Mouse (Mus musculus): ENCODE measurements at regions not wholly inside any gene's neighbourhood (a gene's known extent, or its start where the extent isn't known, plus 50 kb on each side); places are given as distances from the start of the nearest gene placed in this dataset.

DNA sequence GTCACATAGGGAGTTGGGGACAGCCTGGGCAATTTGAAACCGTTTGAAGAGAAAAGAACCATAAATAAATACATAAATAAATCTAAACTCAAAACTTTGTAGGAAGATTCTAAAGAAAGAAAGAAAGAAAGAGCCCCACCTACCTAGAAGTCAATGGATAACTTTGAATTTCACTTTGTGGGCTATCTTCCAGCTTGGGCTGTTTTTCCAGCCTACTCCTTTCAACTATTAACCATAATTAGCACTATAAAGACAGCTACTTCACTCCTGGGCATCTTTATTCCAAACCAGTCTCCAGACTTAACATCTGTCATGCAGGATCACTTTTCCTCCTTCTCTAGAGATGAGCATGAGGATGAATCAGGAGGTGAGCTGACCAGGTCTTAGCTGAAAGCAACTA, 77.6 kb upstream of the Plekhg1 start:
- Histone ChIP-seq H3K9me3 (ENCODE audit: low read length) (no peaks in the 10 kb centered on the region), H3K9ac (replicated peaks) (no peak overlapping the region), H3K27ac (ENCODE audit: low read depth) (no peak overlapping the region), H3K4me1 (ENCODE audit: insufficient read depth) (no peaks in the 10 kb centered on the region), H3K4me2 (ENCODE audit: low read depth, low read length) (no peak overlapping the region), H3K4me3 (ENCODE audit: low read depth, low read length) (no peak overlapping the region), H3K27me3 (ENCODE audit: insufficient read depth, low read length) (no peaks in the 10 kb centered on the region), H3K36me3 (replicated peaks; ENCODE audit: insufficient read depth, low read length) (no peaks in the 10 kb centered on the region)
- 68% methylated on average over 1 of the region's 1 CpGs for WGBS (ENCODE audit: insufficient replicate concordance)
- DNase-seq = no peak
- no peak for TF ChIP-seq CTCF (IDR thresholded peaks at IDR 0.05; ENCODE audit: low read depth)
- TF ChIP-seq EP300 (IDR thresholded peaks at IDR 0.05; ENCODE audit: low read depth) = no peak
- no peak for ATAC-seq

DNA sequence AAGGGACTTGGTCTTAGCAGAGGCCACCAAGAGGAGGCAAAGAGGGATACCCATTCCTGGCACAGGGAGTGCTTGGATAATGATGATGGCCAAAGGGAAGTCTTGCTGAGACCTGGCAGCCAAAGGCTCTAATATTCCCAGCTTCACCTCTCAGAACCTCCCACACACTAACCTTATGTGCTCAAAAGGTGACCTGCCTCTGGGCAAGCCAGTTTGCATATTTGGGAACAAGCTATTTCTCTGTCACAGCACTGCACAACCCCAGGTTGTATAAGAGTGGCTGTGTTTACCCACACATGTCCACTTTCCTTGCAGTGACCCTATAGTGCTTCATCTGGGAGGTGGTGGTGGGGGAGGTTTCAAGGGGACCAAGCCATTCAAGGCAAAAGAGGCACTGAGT, 76.9 kb upstream of the Plekhg1 start:
- DNase-seq = no peak
- H3K9me3 ChIP-seq (ENCODE audit: low read length) = no peaks in the 10 kb centered on the region
- TF ChIP-seq EP300 (IDR thresholded peaks at IDR 0.05; ENCODE audit: low read depth) (no peak), CTCF (IDR thresholded peaks at IDR 0.05; ENCODE audit: low read depth) (no peak)
- no peaks in the 10 kb centered on the region for H3K27me3 ChIP-seq (ENCODE audit: insufficient read depth, low read length)
- no peaks in the 10 kb centered on the region for H3K36me3 ChIP-seq (replicated peaks; ENCODE audit: insufficient read depth, low read length)
- no peak overlapping the region for H3K4me3 ChIP-seq (ENCODE audit: low read depth, low read length)
- no peaks in the 10 kb centered on the region for H3K4me1 ChIP-seq (ENCODE audit: insufficient read depth)
- H3K27ac ChIP-seq (ENCODE audit: low read depth) = no peak overlapping the region
- no peak overlapping the region for H3K9ac ChIP-seq (replicated peaks)
- ATAC-seq = no peak
- no peak overlapping the region for H3K4me2 ChIP-seq (ENCODE audit: low read depth, low read length)

GRCm38 (mm10) chr10:3684481-3684880, 55.7 kb upstream of the Plekhg1 start:
- H3K36me3 ChIP-seq (replicated peaks; ENCODE audit: insufficient read depth, low read length) = no peaks in the 10 kb centered on the region
- H3K27me3 ChIP-seq (ENCODE audit: insufficient read depth, low read length) = no peaks in the 10 kb centered on the region
- no peak overlapping the region for H3K9ac ChIP-seq (replicated peaks)
- 0 out of 2 replicates have a peak, but pooled peaks have one; percentile 17 for TF ChIP-seq EP300 (IDR thresholded peaks at IDR 0.05; ENCODE audit: low read depth)
- TF ChIP-seq CTCF (IDR thresholded peaks at IDR 0.05; ENCODE audit: low read depth) = no peak
- ATAC-seq (no peak), DNase-seq (no peak)
- no peak overlapping the region for H3K4me3 ChIP-seq (ENCODE audit: low read depth, low read length)
- no peaks in the 10 kb centered on the region for H3K9me3 ChIP-seq (ENCODE audit: low read length)
- H3K27ac ChIP-seq (ENCODE audit: low read depth) = no peak overlapping the region
- H3K4me1 ChIP-seq (ENCODE audit: insufficient read depth) = no peaks in the 10 kb centered on the region
- H3K4me2 ChIP-seq (ENCODE audit: low read depth, low read length) = no peak overlapping the region
- 57% methylated on average over 2 of the region's 2 CpGs for WGBS (ENCODE audit: insufficient replicate concordance)
